Mouse (Mus musculus) hindlimb bud, embryonic 11.5 days (tissue): ENCODE measurements at regions not wholly inside any gene's neighbourhood (a gene's known extent, or its start where the extent isn't known, plus 50 kb on each side); places are given as distances from the start of the nearest gene placed in this dataset.

ENCODE experiments used
- DNase-seq: peaks from one replicate; pipeline ENCODE4 v3.0.0-alpha.2; 2012; ENCODE audit warnings: low read depth, low spot score; ENCODE audit errors: extremely low spot score

GRCm38 (mm10) chr16:51887496-51887895, 143.5 kb upstream of the Cblb start:
- no peak for DNase-seq

- no peak for DNase-seq
Observed at GRCm38 (mm10) chr16:51905588-51905987, 125.4 kb upstream of the Cblb start.

- DNase-seq = no peak
Observed at GRCm38 (mm10) chr16:51906686-51907085, 124.3 kb upstream of the Cblb start.

- no peak for DNase-seq
Observed at GRCm38 (mm10) chr16:51910046-51910445, 121.0 kb upstream of the Cblb start.

GRCm38 (mm10) chr16:51911109-51911765, 119.8 kb upstream of the Cblb start:
- DNase-seq = no peak

- no peak for DNase-seq
Observed at GRCm38 (mm10) chr16:51915034-51915928, 115.7 kb upstream of the Cblb start.

GRCm38 (mm10) chr16:51915929-51916308, 115.1 kb upstream of the Cblb start:
- no peak for DNase-seq

GRCm38 (mm10) chr16:51916337-51916736, 114.7 kb upstream of the Cblb start:
- DNase-seq = no peak

GRCm38 (mm10) chr16:51916820-51917219, 114.2 kb upstream of the Cblb start:
- no peak for DNase-seq

GRCm38 (mm10) chr16:51917540-51917939, 113.5 kb upstream of the Cblb start:
- no peak for DNase-seq

GRCm38 (mm10) chr16:51921025-51921424, 110.0 kb upstream of the Cblb start:
- no peak for DNase-seq

GRCm38 (mm10) chr16:51922589-51922988, 108.4 kb upstream of the Cblb start:
- no peak for DNase-seq

GRCm38 (mm10) chr16:51925639-51926038, 105.4 kb upstream of the Cblb start:
- DNase-seq = no peak

GRCm38 (mm10) chr16:51933122-51933521, 97.9 kb upstream of the Cblb start:
- DNase-seq = no peak

- DNase-seq = no peak
Observed at GRCm38 (mm10) chr16:51933965-51934364, 97.1 kb upstream of the Cblb start.

GRCm38 (mm10) chr16:51937298-51937697, 93.7 kb upstream of the Cblb start:
- DNase-seq = no peak

GRCm38 (mm10) chr16:51939061-51939460, 92.0 kb upstream of the Cblb start:
- DNase-seq = no peak

GRCm38 (mm10) chr16:51940574-51940973, 90.5 kb upstream of the Cblb start:
- no peak for DNase-seq

GRCm38 (mm10) chr16:51942431-51943130, 88.4 kb upstream of the Cblb start:
- no peak for DNase-seq

- no peak for DNase-seq
Observed at GRCm38 (mm10) chr16:51967051-51967845, 63.8 kb upstream of the Cblb start.
